In genomic region chr5:131634731-131635130, GRCm38 (mm10) we compare ENCODE assay signal across 18 mouse cellular contexts.
"Had no signal": no experiment of that assay in that cellular context is flagged by ENCODE, and none has a peak within 500 bp of the region (broad histone marks: within the 10 kb centered on the region; RNA-seq: fewer than 3 reads in every experiment).

No protein-coding gene starts in this region.

- ATAC-seq: midbrain, embryonic 16.5 days had no signal

- H3K9me3 ChIP-seq: midbrain, embryonic 10.5 days; midbrain, embryonic 12.5 days; neural tube, embryonic 13.5 days; neural tube, embryonic 15.5 days had no signal

- H3K4me3 ChIP-seq: midbrain, embryonic 10.5 days; midbrain, embryonic 12.5 days; myocyte; neural tube, embryonic 13.5 days; neural tube, embryonic 15.5 days had no signal

- H3K4me2 ChIP-seq: lung, embryonic 14.5 days; midbrain, embryonic 12.5 days; neural tube, embryonic 13.5 days; neural tube, embryonic 15.5 days had no signal

- DNase-seq: lung, embryonic 14.5 days; lung, postnatal 10 days; lung, postnatal 4 days; midbrain, embryonic 14.5 days; retina, postnatal 1 day; right cerebral cortex, adult 18-20 months; right cerebral cortex, postnatal 25 days; right cerebral cortex, postnatal 4 days; spleen, adult 18-20 months; thymus, adult 18-20 months; thymus, postnatal 14 days; thymus, postnatal 36 days had no signal

- H3K36me3 ChIP-seq: midbrain, embryonic 10.5 days; midbrain, embryonic 12.5 days; neural tube, embryonic 13.5 days; neural tube, embryonic 15.5 days had no signal

- H3K9ac ChIP-seq: lung, embryonic 14.5 days; midbrain, embryonic 12.5 days; neural tube, embryonic 13.5 days; neural tube, embryonic 15.5 days had no signal

- H3K27ac ChIP-seq: midbrain, embryonic 10.5 days; midbrain, embryonic 12.5 days; neural tube, embryonic 13.5 days; neural tube, embryonic 15.5 days had no signal

- H3K27me3 ChIP-seq: neural tube, embryonic 13.5 days; neural tube, embryonic 15.5 days had no signal
